Mouse (Mus musculus): Measurements from ENCODE around the gene Med12l. TPM values are rescaled to one million over a fixed set of nuclear protein-coding genes. Genes with fewer than 3 reads are reported as not detected.
"Not testable (repeated sequence)": the region's sequence is repeated elsewhere in the genome, so short reads cannot be mapped to it uniquely, and the experiment has no call there.

The Med12l gene
- total RNA-seq, 2 experiments from 2014 or later = 42.5 to 50.1 TPM

DNA sequence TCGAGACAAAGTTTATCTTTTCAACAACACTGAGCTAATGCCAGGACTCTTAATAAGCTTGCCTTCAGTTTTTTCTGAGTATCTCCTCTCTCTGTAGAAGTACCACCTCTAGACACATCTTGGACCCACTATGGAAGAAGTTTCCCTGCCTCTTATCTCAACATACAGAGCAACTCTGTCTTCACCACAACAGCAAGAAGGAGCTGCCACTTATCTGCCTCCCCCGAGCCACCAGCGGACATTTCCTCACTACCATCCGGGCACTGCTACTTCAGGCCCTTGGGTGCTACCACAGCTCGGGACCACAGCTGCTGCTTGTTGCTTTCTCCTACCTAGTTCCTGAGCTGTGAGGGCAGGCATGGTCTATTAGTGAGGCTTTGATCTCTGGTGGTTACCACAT, 127.6 kb downstream of the Med12l start:
- DNase-seq (ENCODE audit: extremely low spot score in 1 of 2, low spot score in 1 of 2) = no peak

DNA sequence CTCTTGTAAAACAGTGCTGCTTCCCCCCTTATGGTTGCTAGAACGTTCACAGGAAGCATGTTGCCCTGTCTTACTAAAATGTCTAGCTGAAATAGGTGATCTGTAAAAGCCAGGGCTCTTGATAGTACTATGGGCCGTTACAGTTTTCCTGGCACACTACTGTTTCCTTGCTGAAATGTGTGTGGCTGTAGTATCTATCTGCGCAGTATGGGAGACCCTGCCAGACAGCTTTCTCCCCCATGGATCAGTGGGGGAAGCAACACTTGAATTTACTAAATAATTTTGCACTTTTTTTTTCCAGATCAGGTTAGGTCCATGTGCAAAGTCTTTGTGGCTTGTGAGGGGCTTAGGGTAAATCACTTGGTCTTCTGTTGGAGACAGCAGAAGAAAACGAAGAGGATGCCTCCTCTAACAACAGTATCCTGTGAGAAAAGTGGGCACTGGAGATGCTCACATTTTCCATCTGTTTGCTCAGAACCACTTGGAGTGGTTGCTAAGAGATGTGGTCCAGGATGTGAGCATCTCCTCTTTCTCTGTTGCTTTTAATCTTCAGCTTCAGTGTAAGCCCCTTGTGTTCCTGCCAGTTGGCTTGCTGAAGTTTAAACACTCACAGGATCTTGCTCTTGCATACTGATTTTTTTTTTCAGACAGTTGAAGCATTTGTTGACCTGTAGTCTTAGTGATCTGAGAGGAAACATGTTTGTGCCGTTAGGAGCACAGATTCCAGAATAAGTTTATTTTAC, 130.5 kb downstream of the Med12l start:
- DNase-seq (ENCODE audit: extremely low spot score in 1 of 2, low spot score in 1 of 2) = no peak

DNA sequence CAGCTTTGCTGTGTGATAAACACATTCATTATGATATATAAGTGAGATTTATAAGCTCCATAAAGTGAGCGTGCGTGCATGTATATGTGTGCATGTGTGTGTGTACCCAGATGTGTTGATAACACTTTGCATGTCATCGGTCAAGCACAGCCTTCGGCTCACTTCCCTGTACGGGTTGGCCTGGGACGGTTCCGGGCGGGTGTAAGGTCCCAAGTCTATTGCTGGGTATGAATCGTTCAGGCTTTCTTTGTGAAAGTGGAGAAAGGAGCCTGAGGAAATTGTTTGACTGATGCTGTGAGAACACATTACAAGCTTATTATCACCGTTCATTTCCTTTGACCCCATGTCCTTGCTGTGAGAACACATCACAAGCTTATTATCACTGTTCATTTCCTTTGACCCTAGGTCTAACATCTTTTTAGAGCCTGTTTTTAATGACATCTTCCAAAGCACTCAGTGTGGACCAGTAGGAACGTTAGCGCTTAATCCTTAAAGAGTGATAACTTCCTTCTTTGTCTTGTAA, 133.4 kb downstream of the Med12l start:
- no peak for DNase-seq (ENCODE audit: extremely low spot score in 1 of 2, low spot score in 1 of 2)

DNA sequence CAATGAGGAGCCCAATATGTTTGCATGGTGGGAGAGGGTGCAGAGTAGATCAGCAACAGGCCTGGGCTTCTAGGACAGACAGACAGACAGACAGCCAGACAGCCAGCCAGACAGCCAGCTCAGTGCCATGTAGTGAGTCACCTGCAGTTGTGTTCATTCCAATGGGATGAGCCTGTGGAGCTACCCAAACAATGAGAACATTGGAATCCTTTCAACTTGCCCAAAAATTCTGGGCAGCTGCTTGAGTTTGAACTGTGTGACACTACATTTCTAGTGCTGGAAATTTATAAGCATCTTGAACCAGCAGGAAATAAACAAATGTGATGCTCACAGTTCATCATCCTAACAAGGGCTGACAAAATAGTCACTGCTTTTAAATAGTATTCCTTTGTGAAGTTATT, 134.0 kb downstream of the Med12l start:
- DNase-seq (ENCODE audit: extremely low spot score in 1 of 2, low spot score in 1 of 2) = no peak

DNA sequence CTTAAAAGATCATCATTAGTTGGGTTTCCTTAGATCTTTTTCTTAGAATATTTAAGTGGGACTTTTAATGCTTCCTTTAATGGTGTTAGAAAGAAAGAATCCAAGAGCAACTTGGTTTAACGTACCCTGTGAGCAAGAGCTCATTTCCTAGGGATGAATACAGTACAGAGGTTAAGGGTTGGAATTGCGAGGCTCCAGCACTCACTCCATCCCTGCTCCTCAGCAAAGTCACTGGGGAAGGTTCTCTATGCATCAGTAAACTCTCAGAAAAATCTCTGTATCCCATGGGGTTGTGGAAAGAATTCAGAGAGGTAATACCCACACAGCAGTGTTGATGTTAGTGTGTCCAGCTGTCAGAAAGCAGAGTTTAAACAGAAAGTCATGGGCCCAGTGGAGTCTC, 134.5 kb downstream of the Med12l start:
- DNase-seq (ENCODE audit: extremely low spot score in 1 of 2, low spot score in 1 of 2) = no peak

DNA sequence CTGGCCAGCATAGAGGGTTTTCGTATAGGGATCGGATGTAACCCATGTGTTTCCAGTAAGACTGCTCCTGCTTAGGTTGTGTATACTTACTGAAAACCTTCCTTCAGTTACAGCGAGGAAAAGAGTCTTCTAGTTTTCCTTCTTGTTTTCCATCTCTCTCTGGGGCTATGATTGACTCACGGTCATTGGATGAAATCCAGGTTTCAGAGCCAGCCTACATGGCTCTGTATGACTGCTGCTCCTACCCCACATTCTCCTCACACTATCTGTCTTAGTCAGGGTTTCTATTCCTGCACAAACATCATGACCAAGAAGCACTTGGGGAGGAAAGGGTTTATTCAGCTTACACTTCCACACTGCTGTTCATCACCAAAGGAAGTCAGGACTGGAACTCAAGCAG, 135.3 kb downstream of the Med12l start:
- DNase-seq (ENCODE audit: extremely low spot score in 1 of 2, low spot score in 1 of 2) = not testable (repeated sequence)

DNA sequence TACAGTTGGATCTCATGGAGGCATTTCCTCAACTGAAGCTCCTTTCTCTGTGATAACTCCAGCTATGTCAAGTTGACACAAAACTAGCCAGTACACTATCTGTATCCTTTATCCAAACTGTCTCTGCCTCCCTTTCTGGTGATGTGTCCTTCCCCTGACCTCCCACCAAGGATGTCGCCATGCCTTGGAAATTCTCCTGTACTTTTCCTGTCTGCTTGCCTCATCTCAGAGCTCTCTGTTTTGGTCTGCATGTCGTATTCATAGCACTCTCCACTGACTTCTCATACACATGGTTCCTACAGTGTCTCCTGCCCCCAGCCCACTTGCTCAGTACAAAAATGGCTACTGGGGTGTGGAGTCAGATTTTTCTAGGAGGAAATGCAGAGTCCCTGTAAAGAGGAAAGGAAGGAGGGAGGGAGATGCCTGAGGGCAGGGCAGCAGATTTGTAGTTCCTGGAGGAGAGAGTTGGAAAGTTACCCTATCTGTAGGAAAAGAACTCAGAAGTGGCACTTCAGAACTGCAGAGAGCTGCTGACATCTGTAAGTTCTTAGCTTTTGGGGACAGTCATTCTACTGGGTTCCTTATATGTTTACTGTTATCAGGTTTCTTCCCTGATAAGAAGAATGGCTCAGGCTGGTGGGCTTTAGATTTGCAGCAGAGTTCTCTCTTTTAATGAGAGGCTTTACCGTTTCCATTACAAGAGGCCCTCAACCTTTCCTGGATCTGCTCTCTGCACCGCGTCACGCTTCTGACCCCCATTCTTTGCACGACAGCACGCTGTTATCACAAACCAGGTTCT, 136.1 kb downstream of the Med12l start:
- no peak for DNase-seq (ENCODE audit: extremely low spot score in 1 of 2, low spot score in 1 of 2)

DNA sequence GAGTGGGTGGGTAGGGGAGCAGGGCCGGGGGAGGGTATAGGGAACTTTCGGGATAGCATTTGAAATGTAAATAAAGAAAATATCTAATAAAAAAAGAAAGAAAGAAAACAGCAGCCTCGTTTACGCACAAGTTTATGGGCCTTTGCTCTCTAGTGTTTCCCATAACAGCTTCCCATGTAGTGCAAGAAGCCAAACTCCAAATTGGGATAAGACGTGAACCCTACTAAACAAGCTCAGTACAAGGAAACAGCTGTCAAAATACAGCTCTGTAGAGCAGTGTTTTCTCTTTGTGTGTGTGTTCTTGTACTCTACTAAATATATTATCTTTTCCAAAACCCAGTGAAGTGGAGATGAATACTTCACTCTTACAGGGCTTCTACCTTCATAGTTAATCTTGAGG, 139.6 kb downstream of the Med12l start:
- no peak for DNase-seq (ENCODE audit: extremely low spot score in 1 of 2, low spot score in 1 of 2)

DNA sequence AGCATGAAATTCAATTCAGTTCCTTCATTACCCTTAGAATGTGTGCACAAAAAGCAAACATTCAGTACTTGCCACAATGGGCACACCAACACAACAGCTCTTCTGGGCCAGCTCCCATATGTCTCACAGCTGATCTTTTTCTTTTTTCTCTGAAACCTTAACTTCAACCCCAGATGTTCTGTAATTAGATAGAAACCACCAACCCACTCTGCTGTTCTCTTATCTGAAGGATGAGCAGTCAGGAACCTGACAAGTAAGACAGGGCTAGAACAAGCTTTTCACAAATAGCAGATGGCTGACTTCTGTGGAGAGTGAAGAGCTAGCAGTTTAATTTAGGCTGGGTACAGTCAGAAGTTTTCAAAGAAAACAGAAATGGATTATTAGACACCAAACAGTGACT, 144.0 kb downstream of the Med12l start:
- no peak for DNase-seq (ENCODE audit: extremely low spot score in 1 of 2, low spot score in 1 of 2)

DNA sequence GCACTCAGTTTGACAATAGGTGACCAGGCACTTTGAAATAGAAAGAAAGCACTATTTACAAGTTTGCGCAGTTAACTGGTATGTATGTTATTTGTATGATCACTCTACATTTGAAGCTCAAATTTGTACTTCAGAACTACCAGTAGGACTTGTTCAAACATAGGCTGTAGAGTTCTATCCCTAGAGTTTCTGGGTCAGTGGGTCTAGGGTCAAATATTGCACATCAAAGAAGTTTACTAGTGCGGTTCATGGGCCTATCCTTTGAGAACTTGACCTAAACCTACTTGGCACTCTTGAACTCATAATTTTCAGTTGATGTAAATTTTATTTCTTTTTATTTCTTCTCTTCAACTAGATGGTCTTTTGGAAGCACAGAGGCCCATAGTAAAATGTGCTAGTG, 145.0 kb downstream of the Med12l start:
- no peak for DNase-seq (ENCODE audit: extremely low spot score in 1 of 2, low spot score in 1 of 2)

DNA sequence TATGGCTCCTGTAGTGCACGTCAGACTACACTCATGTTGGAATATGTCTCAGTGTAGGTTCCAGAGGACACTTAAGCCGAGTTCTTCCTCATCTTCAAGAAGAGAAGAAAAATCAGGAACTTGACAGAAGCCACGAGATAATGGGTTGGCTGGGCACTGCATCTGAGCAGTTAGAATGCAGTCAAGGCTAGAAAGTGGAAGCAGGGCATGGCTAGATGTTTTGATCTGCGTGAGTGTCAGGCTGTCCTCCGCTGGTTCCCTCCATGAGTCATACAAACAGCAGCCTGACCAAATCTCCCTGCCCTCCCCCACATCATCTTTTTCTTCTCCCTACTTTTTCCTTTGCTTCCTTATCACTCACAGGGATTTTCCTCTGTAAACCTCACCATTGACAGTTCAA, 147.8 kb downstream of the Med12l start, which contains the start of gene P2ry14:
Gene P2ry14 (minus strand): TSS at position 195 of the 400 bp plus-strand sequence.
- no peak for DNase-seq (ENCODE audit: extremely low spot score in 1 of 2, low spot score in 1 of 2)

DNA sequence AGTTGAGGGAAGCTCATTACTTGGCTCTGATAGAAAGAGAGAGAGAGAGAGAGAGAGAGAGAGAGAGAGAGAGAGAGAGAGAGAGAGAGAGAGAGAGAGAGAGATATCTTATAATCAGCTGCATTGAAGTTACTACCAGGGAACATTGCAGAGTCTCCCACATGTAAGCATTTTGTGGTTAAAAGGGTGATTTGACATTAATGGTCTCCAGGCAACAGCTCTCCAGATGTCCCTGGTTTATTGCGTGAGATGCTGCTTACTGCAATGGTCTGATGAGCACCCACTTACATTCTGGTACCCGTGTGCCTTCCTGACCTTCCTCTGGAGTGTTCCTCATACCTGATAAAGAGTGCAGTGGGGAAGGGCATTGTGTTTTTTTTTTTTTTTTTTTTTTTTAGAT, 149.3 kb downstream of the Med12l start:
- DNase-seq (ENCODE audit: extremely low spot score in 1 of 2, low spot score in 1 of 2) = no peak

DNA sequence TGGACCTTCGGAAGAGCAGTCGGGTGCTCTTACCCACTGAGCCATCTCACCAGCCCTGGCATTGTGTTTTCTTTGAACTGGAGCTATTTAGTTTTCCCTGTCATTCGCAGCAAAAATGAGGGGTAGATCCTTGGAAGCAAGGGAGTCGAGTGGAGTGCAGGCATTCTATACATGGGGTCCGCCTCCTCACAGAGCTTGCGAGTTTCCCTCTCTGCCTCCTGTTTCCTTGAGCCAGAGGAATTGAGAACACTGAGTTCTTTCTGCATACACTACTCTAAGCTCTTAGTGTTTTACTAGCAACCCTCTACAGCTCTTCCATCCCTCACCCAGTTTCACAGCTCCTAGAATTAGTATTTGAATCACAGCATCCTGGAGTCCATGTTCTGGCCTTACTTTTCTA, 149.8 kb downstream of the Med12l start:
- no peak for DNase-seq (ENCODE audit: extremely low spot score in 1 of 2, low spot score in 1 of 2)

DNA sequence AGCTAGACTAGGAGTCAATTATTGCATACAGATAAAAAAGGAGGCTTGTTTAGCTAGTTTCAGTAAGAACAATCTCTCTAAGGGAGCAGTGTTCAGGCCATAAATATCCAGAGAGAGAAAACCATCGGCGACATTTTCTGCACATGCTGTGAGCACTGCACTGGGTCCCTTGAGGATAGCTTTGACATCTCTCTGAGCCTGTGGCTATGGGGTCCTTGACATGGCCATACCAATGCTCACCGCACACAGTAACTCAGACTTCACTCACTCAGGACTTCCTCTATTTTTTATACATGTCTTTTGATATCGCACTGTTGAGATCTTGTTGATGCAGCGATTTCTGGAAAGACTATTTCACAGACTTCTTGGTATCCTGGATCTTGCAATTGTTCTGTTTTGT, 151.4 kb downstream of the Med12l start:
- DNase-seq (ENCODE audit: extremely low spot score in 1 of 2, low spot score in 1 of 2) = no peak

DNA sequence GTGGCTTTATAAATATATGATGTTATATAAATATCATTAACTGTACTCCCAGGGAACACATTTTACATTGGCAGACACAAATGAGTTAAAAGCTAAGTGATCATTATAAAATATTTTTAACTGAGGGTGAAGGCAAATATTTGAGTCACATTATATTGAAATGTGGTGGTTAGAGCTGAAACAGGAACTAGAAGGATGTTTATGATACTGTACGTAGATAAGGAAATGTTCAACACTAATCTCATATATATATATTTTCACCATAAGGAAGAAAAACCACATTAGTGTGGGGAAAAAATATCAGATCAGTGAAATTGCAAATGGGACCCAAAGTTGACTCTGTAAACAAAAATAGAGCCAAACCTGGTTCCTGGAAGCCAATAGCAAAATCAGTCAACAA, 154.8 kb downstream of the Med12l start:
- no peak for DNase-seq (ENCODE audit: extremely low spot score in 1 of 2, low spot score in 1 of 2)

DNA sequence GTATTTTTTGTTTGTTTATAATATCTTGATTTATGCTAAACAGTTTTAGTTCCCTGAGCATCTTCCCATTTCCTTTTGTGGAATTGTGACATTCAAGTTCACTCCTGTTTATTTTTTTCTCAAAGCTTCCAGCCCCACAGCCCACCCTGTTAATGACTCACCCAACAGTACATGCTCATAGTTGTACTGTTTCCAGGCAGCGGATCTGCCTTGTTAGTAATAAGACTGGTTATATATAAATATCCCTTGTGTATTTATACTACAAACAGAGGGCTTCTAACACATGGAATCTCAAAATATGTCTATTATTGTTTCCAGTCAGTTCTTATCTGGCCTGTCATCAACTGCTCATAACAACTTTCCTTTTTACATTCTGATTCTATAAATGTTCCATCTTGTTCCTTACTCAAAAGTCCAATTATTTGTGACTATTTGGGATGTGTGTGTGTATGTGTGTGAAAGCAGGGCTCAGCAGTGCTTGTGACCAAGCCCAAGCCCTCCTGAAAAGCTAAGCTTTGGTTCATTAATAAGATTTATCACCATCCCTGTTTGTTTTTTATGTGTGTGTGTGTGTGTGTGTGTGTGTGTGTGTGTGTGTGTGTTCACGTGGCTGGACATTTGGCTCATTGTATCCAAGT, 161.9 kb downstream of the Med12l start:
- no peak for DNase-seq (ENCODE audit: extremely low spot score in 1 of 2, low spot score in 1 of 2)

DNA sequence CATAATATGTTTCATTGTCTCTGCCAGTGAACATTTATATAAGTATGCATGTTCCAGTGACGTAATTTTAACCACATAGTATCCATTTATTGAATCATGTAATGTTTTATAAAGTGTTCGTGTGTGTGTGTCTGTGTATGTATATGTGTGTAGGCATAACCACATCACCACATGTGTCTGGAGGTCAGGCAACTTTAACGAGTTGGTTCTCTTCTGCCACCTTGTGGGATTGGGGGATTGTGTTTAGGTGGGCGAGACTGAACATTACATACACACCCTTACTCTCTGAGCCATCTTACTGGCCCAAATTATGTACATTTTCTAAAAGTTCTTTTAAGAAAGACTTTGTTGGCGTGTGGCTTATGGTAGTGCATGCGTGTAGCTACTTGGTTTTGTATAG, 162.9 kb downstream of the Med12l start:
- no peak for DNase-seq (ENCODE audit: extremely low spot score in 1 of 2, low spot score in 1 of 2)

DNA sequence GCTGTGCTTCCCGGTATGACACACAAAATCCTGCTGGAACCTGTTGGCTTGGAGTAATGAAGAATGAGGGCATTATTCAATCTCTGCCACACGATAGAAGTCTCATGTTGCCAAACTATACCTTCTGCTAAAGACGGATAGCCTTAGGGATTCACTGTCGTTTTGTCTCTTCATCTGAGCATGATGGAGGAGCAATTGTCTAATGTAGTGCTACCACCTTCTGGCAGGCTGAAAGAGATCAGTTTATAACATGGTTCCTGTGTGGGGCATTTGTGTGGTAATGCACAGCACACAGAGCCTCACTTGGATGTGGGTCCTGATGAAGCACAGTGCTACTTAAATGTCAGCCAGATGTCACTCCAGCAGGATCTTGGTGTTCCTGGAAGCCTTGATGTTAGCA, 163.6 kb downstream of the Med12l start:
- DNase-seq (ENCODE audit: extremely low spot score in 1 of 2, low spot score in 1 of 2) = no peak

DNA sequence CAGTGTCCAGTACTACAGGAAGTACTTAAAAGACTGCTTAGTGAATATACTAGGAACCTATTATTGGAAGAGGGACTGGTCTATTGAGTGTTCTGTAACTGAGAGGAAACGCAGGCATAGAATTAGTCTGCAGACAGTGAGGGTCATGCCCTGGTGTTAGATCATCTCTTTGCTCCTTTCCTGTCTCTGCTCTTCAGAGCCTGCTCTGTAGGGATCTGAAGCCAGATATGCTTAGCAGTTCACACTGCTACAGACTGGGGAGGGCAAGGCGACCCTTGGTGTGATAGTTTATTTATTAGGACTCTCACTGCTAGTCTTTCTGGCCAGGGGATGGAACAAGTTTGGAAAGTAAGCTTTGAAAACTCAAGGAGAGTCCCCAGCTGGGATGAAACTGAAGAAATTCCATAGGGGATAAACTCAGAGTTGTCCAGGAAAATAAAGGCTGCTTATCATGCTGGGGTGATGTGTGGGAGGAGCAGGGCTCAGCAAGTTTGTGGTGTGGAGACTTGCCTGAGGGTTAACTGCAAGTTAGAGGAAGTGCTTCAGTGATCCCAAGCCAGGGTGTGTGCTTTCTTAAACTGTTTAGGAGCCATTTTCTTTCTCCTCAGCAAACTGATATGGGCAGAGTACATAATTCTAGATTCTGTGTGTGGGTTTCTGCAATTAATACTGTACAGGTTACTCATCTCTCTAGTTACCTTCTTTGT, 164.4 kb downstream of the Med12l start:
- no peak for DNase-seq (ENCODE audit: extremely low spot score in 1 of 2, low spot score in 1 of 2)

DNA sequence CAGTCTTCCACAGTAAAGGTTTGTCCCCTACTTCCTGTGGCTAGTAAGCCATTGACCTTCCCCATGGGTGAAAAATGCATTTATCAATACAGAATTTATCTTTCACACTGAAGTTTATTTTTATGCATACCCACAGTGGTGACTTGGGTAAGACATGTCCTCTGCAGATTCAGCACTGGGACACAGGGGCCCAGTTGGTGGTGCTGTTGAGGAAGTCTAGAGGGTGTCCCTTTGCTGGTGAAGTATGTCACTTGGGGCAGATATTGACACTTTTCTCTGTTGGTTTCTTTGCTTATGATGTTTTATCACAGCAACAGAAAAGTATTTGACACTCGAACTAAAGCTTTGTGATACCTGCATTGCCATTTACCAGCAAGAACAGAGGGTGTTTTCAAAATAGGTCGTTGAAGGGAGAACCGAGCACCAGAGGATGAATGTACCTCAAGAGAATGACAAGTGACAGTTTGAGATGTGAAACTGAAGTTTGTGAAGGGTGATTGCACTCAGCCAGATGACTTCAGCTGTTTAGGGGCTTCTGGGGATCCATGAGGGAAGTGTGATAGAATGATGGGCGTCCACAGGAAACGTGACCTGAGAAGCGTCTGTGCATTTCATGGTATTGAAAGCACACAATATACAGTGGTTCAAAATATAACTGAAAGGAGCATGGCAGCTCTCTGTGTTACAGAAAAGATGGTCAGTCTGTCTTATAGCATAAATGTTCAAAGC, 169.0 kb downstream of the Med12l start:
- no peak for DNase-seq (ENCODE audit: extremely low spot score in 1 of 2, low spot score in 1 of 2)
